In genomic region chr2:127142577-127143157, GRCm38 (mm10) we compare ENCODE assay signal across 7 mouse cellular contexts. TPM values are rescaled to one million over a fixed set of nuclear protein-coding genes. Genes with fewer than 3 reads are reported as not detected.
DNase-seq lines count a peak whose midpoint lies in the region; ATAC-seq and TF ChIP-seq lines count a peak whose summit lies in the region.

No protein-coding gene starts in this region.

- peaks cover 14% of the 10 kb centered on the region for H3K9me3 ChIP-seq in erythroblast, embryonic 14.5 days (ENCODE audit: control insufficient read depth, low read length)
- H3K9me3 ChIP-seq in kidney, embryonic 16.5 days (ENCODE audit: low read length) = no peaks in the 10 kb centered on the region
- H3K9me3 ChIP-seq in neural tube, embryonic 13.5 days = no peaks in the 10 kb centered on the region

- peak; percentile 9; the same call in 1 of the 2 replicates for TF ChIP-seq POLR2A in thymus, adult 2 months (IDR thresholded peaks at IDR 0.05; ENCODE audit: control insufficient read depth, extremely low read depth, insufficient read depth, low read length, poor library complexity)

- H3K36me3 ChIP-seq in thymus, adult 2 months (ENCODE audit: control insufficient read depth, insufficient read depth, low read length) = no peaks in the 10 kb centered on the region; the same call in 1 of the 2 replicates
- peaks cover 50% of the 10 kb centered on the region for H3K36me3 ChIP-seq in erythroblast, embryonic 14.5 days (ENCODE audit: control insufficient read depth)
- peaks cover 20% of the 10 kb centered on the region for H3K36me3 ChIP-seq in kidney, embryonic 16.5 days (ENCODE audit: insufficient read depth, low read length)
- peaks cover 7% of the 10 kb centered on the region; the same call in 1 of the 2 replicates for H3K36me3 ChIP-seq in neural tube, embryonic 13.5 days

- peaks cover 15% of the 10 kb centered on the region for H3K4me1 ChIP-seq in thymus, adult 2 months (replicated peaks; ENCODE audit: control insufficient read depth, insufficient read depth, low read length)
- H3K4me1 ChIP-seq in erythroblast, embryonic 14.5 days (ENCODE audit: control insufficient read depth) = peaks cover 80% of the 10 kb centered on the region
- H3K4me1 ChIP-seq in kidney, embryonic 16.5 days (ENCODE audit: insufficient read depth, low read length) = peaks cover 13% of the 10 kb centered on the region
- peaks cover 21% of the 10 kb centered on the region for H3K4me1 ChIP-seq in neural tube, embryonic 13.5 days (replicated peaks)

- no peak for TF ChIP-seq CTCF in thymus, adult 2 months (IDR thresholded peaks at IDR 0.05; ENCODE audit: borderline replicate concordance, control insufficient read depth, extremely low read depth, insufficient read depth, low read length, poor library complexity)

- peak overlapping the region; percentile 73 for H3K4me2 ChIP-seq in kidney, embryonic 16.5 days (replicated peaks; ENCODE audit: low read depth, low read length)
- peak overlapping the region; percentile 79 for H3K4me2 ChIP-seq in neural tube, embryonic 13.5 days

- H3K4me3 ChIP-seq in thymus, adult 2 months (ENCODE audit: control insufficient read depth, insufficient read depth, low read length) = peak overlapping the region; percentile 98
- peak overlapping the region; percentile 76 for H3K4me3 ChIP-seq in erythroblast, embryonic 14.5 days (replicated peaks)
- peak overlapping the region; percentile 67 for H3K4me3 ChIP-seq in kidney, embryonic 16.5 days (ENCODE audit: low read length)
- H3K4me3 ChIP-seq in neural tube, embryonic 13.5 days = peak overlapping the region; percentile 60

- ATAC-seq in kidney, embryonic 16.5 days (ENCODE audit: low FRiP score, low TSS enrichment) = peak; percentile 29
- ATAC-seq in neural tube, embryonic 13.5 days (ENCODE audit: low read depth) = 0 out of 2 replicates have a peak, but pooled peaks have one; percentile 5

- peak; percentile 20 for DNase-seq in thymus, adult 2 months
- DNase-seq in thymus, postnatal 36 days = no peak
- no peak for DNase-seq in gastrocnemius, adult 8-10 months (ENCODE audit: low spot score in 2 of 2)
- DNase-seq in adrenal gland, postnatal 4 days (ENCODE audit: low spot score in 2 of 2) = no peak

- H3K27ac ChIP-seq in thymus, adult 2 months (ENCODE audit: control insufficient read depth, insufficient read depth, low read length) = peak overlapping the region; percentile 22; the same call in 1 of the 2 replicates
- no peak overlapping the region; the same call in 1 of the 2 replicates for H3K27ac ChIP-seq in kidney, embryonic 16.5 days (ENCODE audit: low read length)
- H3K27ac ChIP-seq in neural tube, embryonic 13.5 days (replicated peaks) = no peak overlapping the region

- peak overlapping the region; percentile 74 for H3K9ac ChIP-seq in kidney, embryonic 16.5 days (replicated peaks; ENCODE audit: low read length)
- peak overlapping the region; percentile 71 for H3K9ac ChIP-seq in neural tube, embryonic 13.5 days

- WGBS in thymus, adult 2 months = 3% methylated on average over 6 of the region's 6 CpGs
- 13% methylated on average over 6 of the region's 6 CpGs for WGBS in kidney, embryonic 16.5 days
- WGBS in neural tube, embryonic 13.5 days = 14% methylated on average over 6 of the region's 6 CpGs

- no peaks in the 10 kb centered on the region for H3K27me3 ChIP-seq in thymus, adult 2 months (ENCODE audit: control insufficient read depth, insufficient read depth, low read length)
- H3K27me3 ChIP-seq in erythroblast, embryonic 14.5 days (ENCODE audit: control insufficient read depth) = no peaks in the 10 kb centered on the region
- H3K27me3 ChIP-seq in kidney, embryonic 16.5 days (ENCODE audit: insufficient read depth, low read length) = no peaks in the 10 kb centered on the region
- 0 out of 2 replicates have a peak, but pooled peaks cover 4% of the 10 kb centered on the region for H3K27me3 ChIP-seq in neural tube, embryonic 13.5 days

RNA-seq across cellular contexts. Expression of gene Itpripl1, which starts 0.6 kb away (rescaled TPM):
- polyA plus RNA-seq in thymus, adult 2 months (2012; rRNA removed) = 24.6 and 25.4 TPM in 2 replicates
- 0.47 and 0.61 TPM in 2 replicates for polyA plus RNA-seq in erythroblast, embryonic 14.5 days (2012)
- 24.0 and 27.1 TPM in 2 replicates for polyA plus RNA-seq in kidney, embryonic 16.5 days (2015; fragmentation: Nextera tagmentation; extraction: Ambion mirVana)
- 15.0 and 16.4 TPM in 2 replicates for polyA plus RNA-seq in neural tube, embryonic 13.5 days (2015; fragmentation: Nextera tagmentation; extraction: Ambion mirVana)
- total RNA-seq in gastrocnemius, adult 8-10 months (2022) = 1 to 10 TPM; 3.3 to 4.8 (median 4.1) TPM
- 10 to 100 TPM; 11.5 to 13.1 TPM for total RNA-seq in adrenal gland, postnatal 4 days (2021)

RNA-seq across cellular contexts. Expression of gene Ncaph, which starts 8.9 kb away (rescaled TPM):
- polyA plus RNA-seq in thymus, adult 2 months (2012; rRNA removed) = 19.1 and 24.1 TPM in 2 replicates
- 3.9 and 6.2 TPM in 2 replicates for polyA plus RNA-seq in erythroblast, embryonic 14.5 days (2012)
- 91.5 and 96.6 TPM in 2 replicates for polyA plus RNA-seq in kidney, embryonic 16.5 days (2015; fragmentation: Nextera tagmentation; extraction: Ambion mirVana)
- polyA plus RNA-seq in neural tube, embryonic 13.5 days (2015; fragmentation: Nextera tagmentation; extraction: Ambion mirVana) = 19.8 and 21.2 TPM in 2 replicates
- total RNA-seq in gastrocnemius, adult 8-10 months (2022) = 1 to 10 TPM in 2 of 4 experiments, under 1 TPM in 2; 0.44 to 1.2 (median 0.81) TPM
- total RNA-seq in adrenal gland, postnatal 4 days (2021) = 10 to 100 TPM; 28.0 to 35.4 TPM
